In genomic region chr7:30279951-30280669, GRCm38 (mm10) we compare ENCODE assay signal across 8 mouse cellular contexts. TPM values are rescaled to one million over a fixed set of nuclear protein-coding genes. Genes with fewer than 3 reads are reported as not detected.
A peak's percentile ranks its signal among the peaks of the same experiment; 100 is the strongest.
DNase-seq lines count a peak whose midpoint lies in the region; ATAC-seq and TF ChIP-seq lines count a peak whose summit lies in the region.

Thap8 (plus strand) TSS chr7:30280094.
Wdr62 (minus strand) TSS chr7:30280419.

- no peaks in the 10 kb centered on the region for H3K9me3 ChIP-seq in forebrain, embryonic 10.5 days
- no peaks in the 10 kb centered on the region for H3K9me3 ChIP-seq in heart, embryonic 15.5 days (replicated peaks)
- no peaks in the 10 kb centered on the region for H3K9me3 ChIP-seq in liver, embryonic 14.5 days (ENCODE audit: control insufficient read depth, low read length)
- no peaks in the 10 kb centered on the region for H3K9me3 ChIP-seq in neural tube, embryonic 11.5 days (ENCODE audit: control insufficient read depth, low read length)
- no peaks in the 10 kb centered on the region for H3K9me3 ChIP-seq in stomach, postnatal 0 days (ENCODE audit: control insufficient read depth, low read length)

- no peaks in the 10 kb centered on the region for H3K27me3 ChIP-seq in forebrain, embryonic 10.5 days (ENCODE audit: poor library complexity, severe bottlenecking)
- no peaks in the 10 kb centered on the region for H3K27me3 ChIP-seq in heart, embryonic 15.5 days
- H3K27me3 ChIP-seq in liver, embryonic 14.5 days (ENCODE audit: control insufficient read depth, insufficient read depth, low read length): no peaks in the 10 kb centered on the region
- no peaks in the 10 kb centered on the region for H3K27me3 ChIP-seq in neural tube, embryonic 11.5 days (ENCODE audit: control insufficient read depth, insufficient read depth, low read length)
- H3K27me3 ChIP-seq in stomach, postnatal 0 days (ENCODE audit: control insufficient read depth, insufficient read depth, low read length): no peaks in the 10 kb centered on the region

- peak within 1 kb of the TSS; percentile 64 for H3K9ac ChIP-seq in heart, embryonic 15.5 days
- peak within 1 kb of the TSS; percentile 85 for H3K9ac ChIP-seq in liver, embryonic 14.5 days (replicated peaks)
- peak within 1 kb of the TSS; percentile 47 for H3K9ac ChIP-seq in neural tube, embryonic 11.5 days (ENCODE audit: low read length)
- peak within 1 kb of the TSS; percentile 67 for H3K9ac ChIP-seq in stomach, postnatal 0 days (ENCODE audit: low read length)

- H3K4me3 ChIP-seq in forebrain, embryonic 10.5 days: peak within 1 kb of the TSS; percentile 87
- peak within 1 kb of the TSS; percentile 96 for H3K4me3 ChIP-seq in heart, embryonic 15.5 days
- H3K4me3 ChIP-seq in liver, embryonic 14.5 days (ENCODE audit: insufficient read depth in 1 of 2, low read depth in 2 of 2, low read length in 2 of 2): peak within 1 kb of the TSS; percentile 78 to 89
- H3K4me3 ChIP-seq in neural tube, embryonic 11.5 days (ENCODE audit: low read depth, low read length): peak within 1 kb of the TSS; percentile 58
- peak within 1 kb of the TSS; percentile 77 for H3K4me3 ChIP-seq in stomach, postnatal 0 days (ENCODE audit: low read depth, low read length)

- H3K36me3 ChIP-seq in forebrain, embryonic 10.5 days (replicated peaks): no peaks in the 10 kb centered on the region
- H3K36me3 ChIP-seq in heart, embryonic 15.5 days: no peaks in the 10 kb centered on the region
- no peaks in the 10 kb centered on the region for H3K36me3 ChIP-seq in liver, embryonic 14.5 days (replicated peaks; ENCODE audit: control insufficient read depth, insufficient read depth, low read depth)
- no peaks in the 10 kb centered on the region for H3K36me3 ChIP-seq in neural tube, embryonic 11.5 days (ENCODE audit: control insufficient read depth, insufficient read depth, low read length)
- no peaks in the 10 kb centered on the region for H3K36me3 ChIP-seq in stomach, postnatal 0 days (ENCODE audit: control insufficient read depth, insufficient read depth, low read length)

- peak within 1 kb of the TSS; percentile 93 for H3K4me2 ChIP-seq in heart, embryonic 15.5 days
- peak within 1 kb of the TSS; percentile 85 for H3K4me2 ChIP-seq in liver, embryonic 14.5 days (ENCODE audit: low read depth)
- H3K4me2 ChIP-seq in neural tube, embryonic 11.5 days (ENCODE audit: low read depth): peak within 1 kb of the TSS; percentile 85
- peak within 1 kb of the TSS; percentile 85 for H3K4me2 ChIP-seq in stomach, postnatal 0 days (replicated peaks; ENCODE audit: low read depth)

- 0 out of 2 replicates have a peak, but pooled peaks have one; percentile 21 for TF ChIP-seq CTCF in liver, embryonic 14.5 days (IDR thresholded peaks at IDR 0.05; ENCODE audit: low read depth)
- no peak for TF ChIP-seq CTCF in stomach, postnatal 0 days (IDR thresholded peaks at IDR 0.05; ENCODE audit: low read depth)

- TF ChIP-seq EP300 in liver, embryonic 14.5 days (IDR thresholded peaks at IDR 0.05; ENCODE audit: low read depth): peak; percentile 23; the same call in 1 of the 2 replicates
- TF ChIP-seq EP300 in stomach, postnatal 0 days (optimal IDR thresholded peaks at IDR 0.05): peak; percentile 43

- under 1% methylated on average over 49 of the region's 49 CpGs for WGBS in forebrain, embryonic 10.5 days
- WGBS in heart, embryonic 15.5 days: under 1% methylated on average over 49 of the region's 49 CpGs
- WGBS in liver, embryonic 14.5 days (ENCODE audit: insufficient replicate concordance): under 1% methylated on average over 49 of the region's 49 CpGs
- WGBS in neural tube, embryonic 11.5 days: under 1% methylated on average over 49 of the region's 49 CpGs
- WGBS in stomach, postnatal 0 days: under 1% methylated on average over 49 of the region's 49 CpGs

- peak within 1 kb of the TSS; percentile 92 for H3K27ac ChIP-seq in forebrain, embryonic 10.5 days
- H3K27ac ChIP-seq in heart, embryonic 15.5 days: peak within 1 kb of the TSS; percentile 99
- H3K27ac ChIP-seq in liver, embryonic 14.5 days: peak within 1 kb of the TSS; percentile 93
- H3K27ac ChIP-seq in neural tube, embryonic 11.5 days (ENCODE audit: low read depth, low read length): peak within 1 kb of the TSS; percentile 94
- H3K27ac ChIP-seq in stomach, postnatal 0 days (replicated peaks): peak within 1 kb of the TSS; percentile 98

- peaks cover 20% of the 10 kb centered on the region for H3K4me1 ChIP-seq in forebrain, embryonic 10.5 days
- peaks cover 21% of the 10 kb centered on the region for H3K4me1 ChIP-seq in heart, embryonic 15.5 days (replicated peaks)
- peaks cover 2 to 10% of the 10 kb centered on the region in 2 experiments; a peak in 3 of 4 replicates for H3K4me1 ChIP-seq in liver, embryonic 14.5 days (replicated peaks; ENCODE audit: control insufficient read depth in 2 of 2, insufficient read depth in 2 of 2, low read length in 1 of 2)
- peaks cover 5% of the 10 kb centered on the region for H3K4me1 ChIP-seq in neural tube, embryonic 11.5 days (ENCODE audit: control insufficient read depth, insufficient read depth, low read length)
- H3K4me1 ChIP-seq in stomach, postnatal 0 days (replicated peaks; ENCODE audit: control insufficient read depth, insufficient read depth): no peaks in the 10 kb centered on the region

- peak; percentile 94 for ATAC-seq in heart, embryonic 15.5 days (replicated peaks; ENCODE audit: insufficient number of reproducible peaks, insufficient read depth, low FRiP score, low read depth)
- ATAC-seq in liver, embryonic 14.5 days (ENCODE audit: insufficient read depth): peak; percentile 90
- peak; percentile 95 for ATAC-seq in neural tube, embryonic 11.5 days (ENCODE audit: insufficient read depth, low FRiP score, low TSS enrichment)
- peak; percentile 96 for ATAC-seq in stomach, postnatal 0 days (ENCODE audit: low FRiP score, low TSS enrichment)

- peak; percentile 85 to 87 for DNase-seq in CD8-positive naive resting alpha-beta T cell, adult 2 months (ENCODE audit: low read depth in 2 of 2, low spot score in 2 of 2)
- peak; percentile 91 for DNase-seq in c-Kit-positive CD71-negative TER-119-negative erythroid progenitor cells, embryonic 14.5 days (ENCODE audit: low read depth)
- DNase-seq in forebrain, embryonic 10.5 days (ENCODE audit: extremely low spot score, low spot score): peak; percentile 95
- DNase-seq in kidney, postnatal 25 days: peak; percentile 93 to 96
- peak; percentile 90 to 94 (median 92) for DNase-seq in liver, embryonic 14.5 days (ENCODE audit: low read depth in 3 of 3, low spot score in 3 of 3)
- peak; percentile 94 for DNase-seq in neural tube, embryonic 11.5 days (ENCODE audit: low spot score)
- peak; percentile 94 for DNase-seq in stomach, postnatal 0 days (ENCODE audit: low spot score)

RNA-seq across cellular contexts. Expression of gene Thap8, which starts in this region (rescaled TPM):
- 0.38 and 0.48 TPM in 2 replicates for polyA plus RNA-seq in forebrain, embryonic 10.5 days (2016; fragmentation: Nextera tagmentation; extraction: Ambion mirVana)
- polyA plus RNA-seq in heart, embryonic 15.5 days (2015; fragmentation: Nextera tagmentation; extraction: Ambion mirVana): 0.42 and 0.61 TPM in 2 replicates
- 0.03 TPM in 1 of 2 replicates, not detected in the other for polyA plus RNA-seq in liver, embryonic 14.5 days (2012; rRNA removed)
- polyA plus RNA-seq in liver, embryonic 14.5 days (2014; fragmentation: Nextera tagmentation; extraction: Ambion mirVana): not detected in 2 replicates
- 0.18 and 0.36 TPM in 2 replicates for polyA plus RNA-seq in neural tube, embryonic 11.5 days (2014; fragmentation: Nextera tagmentation; extraction: Ambion mirVana)
- 0.38 and 0.44 TPM in 2 replicates for polyA plus RNA-seq in stomach, postnatal 0 days (2015; fragmentation: Nextera tagmentation; extraction: Ambion mirVana)

RNA-seq across cellular contexts. Expression of gene Wdr62, which starts in this region (rescaled TPM):
- 18.7 and 20.3 TPM in 2 replicates for polyA plus RNA-seq in forebrain, embryonic 10.5 days (2016; fragmentation: Nextera tagmentation; extraction: Ambion mirVana)
- polyA plus RNA-seq in heart, embryonic 15.5 days (2015; fragmentation: Nextera tagmentation; extraction: Ambion mirVana): 6.7 and 8.6 TPM in 2 replicates
- polyA plus RNA-seq in liver, embryonic 14.5 days (2012; rRNA removed): 12.4 and 14.0 TPM in 2 replicates
- 7.5 and 8.8 TPM in 2 replicates for polyA plus RNA-seq in liver, embryonic 14.5 days (2014; fragmentation: Nextera tagmentation; extraction: Ambion mirVana)
- polyA plus RNA-seq in neural tube, embryonic 11.5 days (2014; fragmentation: Nextera tagmentation; extraction: Ambion mirVana): 10.9 and 12.5 TPM in 2 replicates
- 2.4 TPM in 2 replicates for polyA plus RNA-seq in stomach, postnatal 0 days (2015; fragmentation: Nextera tagmentation; extraction: Ambion mirVana)

Comparison
In these comparisons a context has a peak if more than half of its experiments do, and no peak if none do; other contexts are left out.
1. Peak in every context shown above with its lines: DNase-seq, ATAC-seq, H3K4me3 ChIP-seq and H3K27ac ChIP-seq.